ENCODE assay signal across 8 mouse cellular contexts in the genomic region with DNA sequence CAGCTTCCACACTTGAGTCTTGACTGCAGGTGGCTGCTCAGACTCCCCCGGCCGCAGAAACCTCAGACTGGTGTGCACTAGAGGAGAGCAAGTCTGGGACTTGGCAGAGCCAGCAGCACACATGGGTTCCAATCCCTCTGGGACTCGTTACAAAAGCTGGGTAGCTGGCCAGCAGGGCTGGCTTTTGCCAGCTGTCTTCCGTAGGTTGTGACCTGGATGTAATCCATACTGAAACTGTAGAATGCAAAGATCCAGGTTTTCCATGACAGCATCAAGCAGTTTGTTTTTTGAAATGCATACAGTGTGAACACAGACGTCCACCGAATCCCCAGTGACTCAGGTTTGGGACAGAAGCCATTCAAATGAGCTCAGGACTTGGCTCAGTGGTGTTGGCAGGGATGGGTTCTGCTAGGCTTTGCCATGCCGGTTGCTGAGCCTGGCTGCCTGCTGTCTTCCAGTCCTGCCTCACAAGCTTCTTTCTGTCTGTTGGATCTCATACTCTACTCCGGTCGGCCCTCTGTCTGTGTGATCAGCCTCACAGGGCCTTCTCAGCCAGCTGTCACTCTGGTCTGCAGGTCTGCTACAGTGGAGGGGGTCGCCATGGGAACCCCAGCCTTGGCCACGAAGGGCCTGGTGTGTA.
DNase-seq lines count a peak whose midpoint lies in the region; ATAC-seq and TF ChIP-seq lines count a peak whose summit lies in the region.

No protein-coding gene starts in this region.

- peak; percentile 12; the same call in 1 of the 2 replicates for ATAC-seq in lung, embryonic 15.5 days (ENCODE audit: borderline replicate concordance, extremely low read depth, low FRiP score, low TSS enrichment)
- peak; percentile 80 for ATAC-seq in embryonic facial prominence, embryonic 15.5 days (ENCODE audit: insufficient number of reproducible peaks, low FRiP score, low TSS enrichment, low read depth)
- peak; percentile 69 for ATAC-seq in heart, embryonic 15.5 days (replicated peaks; ENCODE audit: insufficient number of reproducible peaks, insufficient read depth, low FRiP score, low read depth)
- no peak for ATAC-seq in monocyte, adult 5-6 weeks (replicated peaks; ENCODE audit: insufficient number of reproducible peaks, low FRiP score, low TSS enrichment, poor library complexity, severe bottlenecking)

- H3K36me3 ChIP-seq in lung, embryonic 15.5 days = no peaks in the 10 kb centered on the region
- no peaks in the 10 kb centered on the region for H3K36me3 ChIP-seq in embryonic facial prominence, embryonic 15.5 days
- no peaks in the 10 kb centered on the region for H3K36me3 ChIP-seq in heart, embryonic 15.5 days
- peaks cover 19% of the 10 kb centered on the region for H3K36me3 ChIP-seq in myocyte (ENCODE audit: control insufficient read depth, insufficient read depth)

- no peak for DNase-seq in lung, adult 2 months
- peak; percentile 68 to 76 for DNase-seq in left cerebral cortex, adult 18-20 months (ENCODE audit: low spot score in 2 of 2)
- no peak for DNase-seq in kidney, adult 8-10 months

- no peaks in the 10 kb centered on the region for H3K27me3 ChIP-seq in lung, embryonic 15.5 days
- H3K27me3 ChIP-seq in embryonic facial prominence, embryonic 15.5 days = no peaks in the 10 kb centered on the region
- H3K27me3 ChIP-seq in heart, embryonic 15.5 days = 0 out of 2 replicates have a peak, but pooled peaks cover 3% of the 10 kb centered on the region
- H3K27me3 ChIP-seq in myocyte (ENCODE audit: control insufficient read depth, insufficient read depth, insufficient read length) = no peaks in the 10 kb centered on the region

- no peaks in the 10 kb centered on the region for H3K9me3 ChIP-seq in lung, embryonic 15.5 days
- no peaks in the 10 kb centered on the region for H3K9me3 ChIP-seq in embryonic facial prominence, embryonic 15.5 days (replicated peaks)
- H3K9me3 ChIP-seq in heart, embryonic 15.5 days (replicated peaks) = no peaks in the 10 kb centered on the region

- 56% methylated on average over 11 of the region's 11 CpGs for WGBS in lung, embryonic 15.5 days
- 68% methylated on average over 11 of the region's 11 CpGs for WGBS in lung, adult 2 months
- WGBS in embryonic facial prominence, embryonic 15.5 days = 39% methylated on average over 11 of the region's 11 CpGs
- 52% methylated on average over 11 of the region's 11 CpGs for WGBS in heart, embryonic 15.5 days

- no peak overlapping the region for H3ac ChIP-seq in myocyte (ENCODE audit: control insufficient read depth, insufficient read length)

- TF ChIP-seq CTCF in lung, adult 2 months (IDR thresholded peaks at IDR 0.05; ENCODE audit: insufficient read depth, low read length) = no peak

- no peak for TF ChIP-seq POLR2A in lung, adult 2 months (IDR thresholded peaks at IDR 0.05; ENCODE audit: borderline replicate concordance, extremely low read depth, low read depth, low read length)
- no peak for TF ChIP-seq POLR2A in myocyte (IDR thresholded peaks at IDR 0.05; ENCODE audit: insufficient read length, low read depth)

- H3K4me2 ChIP-seq in lung, embryonic 15.5 days = no peak overlapping the region
- H3K4me2 ChIP-seq in embryonic facial prominence, embryonic 15.5 days (replicated peaks) = no peak overlapping the region
- no peak overlapping the region for H3K4me2 ChIP-seq in heart, embryonic 15.5 days
- peak overlapping the region; percentile 74 for H3K4me2 ChIP-seq in myocyte (ENCODE audit: low read depth)

- H3K79me2 ChIP-seq in myocyte (ENCODE audit: control insufficient read depth, insufficient read depth) = peaks cover 55% of the 10 kb centered on the region

- no peak overlapping the region for H3K9ac ChIP-seq in lung, embryonic 15.5 days
- H3K9ac ChIP-seq in embryonic facial prominence, embryonic 15.5 days = no peak overlapping the region
- no peak overlapping the region for H3K9ac ChIP-seq in heart, embryonic 15.5 days

- H3K4me3 ChIP-seq in lung, embryonic 15.5 days = no peak overlapping the region
- no peak overlapping the region for H3K4me3 ChIP-seq in lung, adult 2 months (replicated peaks; ENCODE audit: extremely low read depth, low read depth, low read length)
- no peak overlapping the region for H3K4me3 ChIP-seq in embryonic facial prominence, embryonic 15.5 days (replicated peaks)
- no peak overlapping the region for H3K4me3 ChIP-seq in heart, embryonic 15.5 days
- H3K4me3 ChIP-seq in myocyte = no peak overlapping the region

- H3K27ac ChIP-seq in lung, embryonic 15.5 days = no peak overlapping the region
- H3K27ac ChIP-seq in embryonic facial prominence, embryonic 15.5 days (replicated peaks) = peak overlapping the region; percentile 71
- peak overlapping the region; percentile 43; the same call in 1 of the 2 replicates for H3K27ac ChIP-seq in heart, embryonic 15.5 days

- peaks cover 49% of the 10 kb centered on the region for H3K4me1 ChIP-seq in lung, embryonic 15.5 days
- H3K4me1 ChIP-seq in lung, adult 2 months (ENCODE audit: control insufficient read depth, insufficient read depth, low read length) = peaks cover 2% of the 10 kb centered on the region; the same call in 1 of the 2 replicates
- H3K4me1 ChIP-seq in embryonic facial prominence, embryonic 15.5 days = peaks cover 46% of the 10 kb centered on the region
- peaks cover 37% of the 10 kb centered on the region for H3K4me1 ChIP-seq in heart, embryonic 15.5 days (replicated peaks)

TF ChIP-seq in myocyte, 11 proteins besides CTCF, POLR2A, EP300 and RAD21:
- TF ChIP-seq SRF (IDR thresholded peaks at IDR 0.05; ENCODE audit: control insufficient read depth, insufficient read length, low read depth) (no peak), REST (IDR thresholded peaks at IDR 0.05; ENCODE audit: insufficient read depth, insufficient read length) (no peak), CEBPB (IDR thresholded peaks at IDR 0.05; ENCODE audit: insufficient read depth, poor library complexity, severe bottlenecking) (no peak), MYOD1 (IDR thresholded peaks at IDR 0.05; ENCODE audit: control insufficient read depth in 1 of 3, insufficient read length in 2 of 3, low read depth in 2 of 3) (peak in 2 of 3 experiments; percentile 78 to 84), POLR2AphosphoS2 (IDR thresholded peaks at IDR 0.05; ENCODE audit: insufficient read length, low read depth) (no peak), MYOG (IDR thresholded peaks at IDR 0.05; ENCODE audit: control insufficient read depth in 1 of 3, insufficient read depth in 1 of 3, insufficient read length in 2 of 3, low read depth in 2 of 3) (peak in 1 of 3 experiments; percentile 69), TCF12 (IDR thresholded peaks at IDR 0.05; ENCODE audit: insufficient read depth, poor library complexity, severe bottlenecking) (peak; percentile 70), E2F4 (IDR thresholded peaks at IDR 0.05; ENCODE audit: insufficient read depth) (no peak), USF1 (IDR thresholded peaks at IDR 0.05; ENCODE audit: low read depth) (peak; percentile 18), TCF3 (IDR thresholded peaks at IDR 0.05; ENCODE audit: insufficient read length, low read depth) (peak; percentile 2), MAX (IDR thresholded peaks at IDR 0.05; ENCODE audit: low read depth) (no peak)

Comparison
In these comparisons a context has a peak if more than half of its experiments do, and no peak if none do; other contexts are left out.
1. DNase-seq: peak in left cerebral cortex, adult 18-20 months (2 of 2); none in lung, adult 2 months (single experiment) and kidney, adult 8-10 months (0 of 2).